Mouse (Mus musculus) limb, embryonic 14.5 days (tissue): ENCODE measurements around the gene Siah3. TPM values are rescaled to one million over a fixed set of nuclear protein-coding genes. Genes with fewer than 3 reads are reported as not detected.

Source experiments
- ATAC-seq: fragments of 200-750 bp; cut with Nextera tagmentation; 2 replicates; pipeline ENCODE4 v1.8.0; 2017; ENCODE audit warnings: low read depth, moderate number of reproducible peaks, moderate TSS enrichment; ENCODE audit not compliant: low FRiP score
- DNase-seq: peaks from one replicate; pipeline ENCODE4 v3.0.0-alpha.2; 2015; ENCODE audit warnings: low spot score
- H3K27ac ChIP-seq: fragments of 300-500 bp; sonication (generic); replicated peaks from 2 replicates; pipeline ENCODE4 v1.5.1; 2014; ENCODE audit warnings: low read depth, mild to moderate bottlenecking, low read length, moderate library complexity, mixed read lengths
- H3K27me3 ChIP-seq: fragments of 300-500 bp; sonication (generic); 2 replicates; pipeline ENCODE4 v1.6.1; 2014; ENCODE audit warnings: low read length, mixed read lengths; ENCODE audit not compliant: control insufficient read depth, insufficient read depth
- H3K36me3 ChIP-seq: fragments of 300-500 bp; sonication (generic); 2 replicates; pipeline ENCODE4 v1.6.1; 2014; ENCODE audit warnings: mild to moderate bottlenecking, low read length, moderate library complexity, mixed read lengths; ENCODE audit not compliant: control insufficient read depth, insufficient read depth
- H3K4me1 ChIP-seq: fragments of 300-500 bp; sonication (generic); 2 replicates; pipeline ENCODE4 v1.6.1; 2014; ENCODE audit warnings: antibody characterized with exemption, low read length, mixed read lengths; ENCODE audit not compliant: control insufficient read depth, insufficient read depth
- H3K4me2 ChIP-seq: fragments of 300-500 bp; sonication (generic); replicated peaks from 2 replicates; pipeline ENCODE4 v1.6.1; 2014; ENCODE audit warnings: low read depth, mild to moderate bottlenecking, low read length, moderate library complexity; ENCODE audit not compliant: severe bottlenecking
- H3K4me3 ChIP-seq: fragments of 300-500 bp; sonication (generic); replicated peaks from 2 replicates; pipeline ENCODE4 v1.5.1; 2014; ENCODE audit warnings: low read length
- H3K9ac ChIP-seq: fragments of 300-500 bp; sonication (generic); 2 replicates; pipeline ENCODE4 v1.6.1; 2014; ENCODE audit warnings: mild to moderate bottlenecking, low read depth, low read length, moderate library complexity; ENCODE audit not compliant: severe bottlenecking
- H3K9me3 ChIP-seq: fragments of 300-500 bp; sonication (generic); 2 replicates; pipeline ENCODE4 v1.6.1; 2016; ENCODE audit warnings: low read length; ENCODE audit not compliant: control insufficient read depth
- POLR2A ChIP-seq: fragments of 200-500 bp; IDR thresholded peaks from 2 replicates; pipeline ENCODE4 v1.8.0; 2012; ENCODE audit warnings: inconsistent platforms, mild to moderate bottlenecking, moderate library complexity, borderline replicate concordance; ENCODE audit not compliant: insufficient read depth, insufficient read length; ENCODE audit errors: extremely low read depth
- WGBS: fragments of 180-500 bp; shearing (Covaris S2); extraction: QIAGEN DNeasy Blood & Tissue Kit; methylation state at CpG from one replicate; pipeline ENCODE4 v1.1.7; 2014; 5-methylcytosine and 5-hydroxymethylcytosine counted together
- polyA plus RNA-seq, 2 experiments: library from polyadenylated mRNA; depleted of rRNA in 1 of 2; stranded (reverse) in 1 of 2; unstranded in 1 of 2; fragments of >200 nt; fragmentation: Nextera tagmentation in 1 of 2; extraction: Ambion mirVana in 1 of 2; gene quantifications; 2 replicates each; pipeline versions ENCODE4 v1.2.1 to v1.2.3; 2012 to 2014

The Siah3 gene
- polyA plus RNA-seq, 2 experiments = 0.54 to 0.94 TPM

DNA sequence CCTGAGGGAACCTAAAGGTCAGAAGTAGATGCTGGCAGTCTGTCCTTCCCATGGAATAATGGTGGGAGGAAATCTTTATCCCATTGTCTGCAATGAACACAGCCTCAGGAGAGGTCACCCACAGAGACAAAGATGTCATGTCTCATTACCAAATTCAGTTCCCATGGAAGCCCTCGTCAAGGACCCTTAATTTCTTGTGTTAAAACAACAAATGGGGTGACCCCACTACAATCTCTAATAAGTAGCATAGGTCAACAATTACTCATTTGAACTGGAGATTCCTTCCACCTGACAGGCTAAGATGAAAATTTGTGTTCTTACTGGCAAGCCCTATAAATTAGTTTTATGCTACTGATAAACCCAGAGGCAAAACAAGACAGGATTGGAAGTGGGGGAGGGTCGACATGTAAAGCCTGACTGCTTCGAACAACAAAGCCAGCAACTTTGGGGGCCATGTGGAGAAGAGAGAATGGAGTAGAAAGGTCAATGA, 45.8 kb downstream of the Siah3 start:
- no peak overlapping the region for H3K27ac ChIP-seq
- no peaks in the 10 kb centered on the region for H3K27me3 ChIP-seq
- H3K9me3 ChIP-seq = no peaks in the 10 kb centered on the region
- no peak for TF ChIP-seq POLR2A
- no peak overlapping the region for H3K4me3 ChIP-seq
- DNase-seq = no peak
- H3K4me2 ChIP-seq = no peak overlapping the region
- H3K36me3 ChIP-seq = no peaks in the 10 kb centered on the region
- no peak overlapping the region for H3K9ac ChIP-seq
- WGBS = 58% methylated on average over 3 of the region's 3 CpGs
- no peaks in the 10 kb centered on the region for H3K4me1 ChIP-seq
- no peak for ATAC-seq

DNA sequence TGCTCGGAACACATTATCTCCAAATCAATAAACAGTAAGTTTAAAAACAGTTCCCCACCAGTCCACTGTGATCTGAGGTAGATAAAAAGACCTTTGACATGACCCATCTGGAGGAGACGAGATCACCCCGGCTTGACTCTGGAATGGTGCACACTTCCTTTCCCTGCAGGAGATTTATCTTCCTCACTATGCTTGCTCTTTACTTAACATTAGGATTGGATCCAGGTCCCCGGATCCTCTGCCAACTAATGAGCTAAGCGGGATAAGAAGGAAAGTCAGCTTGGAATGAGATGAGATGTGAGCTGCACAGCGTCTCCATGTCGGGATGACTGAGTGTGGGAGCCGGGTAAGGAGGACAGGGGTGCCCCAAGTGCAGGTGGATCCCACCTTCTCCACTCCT, 46.7 kb downstream of the Siah3 start:
- H3K9me3 ChIP-seq = no peaks in the 10 kb centered on the region
- no peak overlapping the region for H3K27ac ChIP-seq
- H3K27me3 ChIP-seq = no peaks in the 10 kb centered on the region
- H3K4me2 ChIP-seq = no peak overlapping the region
- no peaks in the 10 kb centered on the region for H3K4me1 ChIP-seq
- no peaks in the 10 kb centered on the region for H3K36me3 ChIP-seq
- 67% methylated on average over 8 of the region's 8 CpGs for WGBS
- DNase-seq = peak; percentile 17
- no peak for ATAC-seq
- TF ChIP-seq POLR2A = no peak
- no peak overlapping the region for H3K9ac ChIP-seq
- no peak overlapping the region for H3K4me3 ChIP-seq

DNA sequence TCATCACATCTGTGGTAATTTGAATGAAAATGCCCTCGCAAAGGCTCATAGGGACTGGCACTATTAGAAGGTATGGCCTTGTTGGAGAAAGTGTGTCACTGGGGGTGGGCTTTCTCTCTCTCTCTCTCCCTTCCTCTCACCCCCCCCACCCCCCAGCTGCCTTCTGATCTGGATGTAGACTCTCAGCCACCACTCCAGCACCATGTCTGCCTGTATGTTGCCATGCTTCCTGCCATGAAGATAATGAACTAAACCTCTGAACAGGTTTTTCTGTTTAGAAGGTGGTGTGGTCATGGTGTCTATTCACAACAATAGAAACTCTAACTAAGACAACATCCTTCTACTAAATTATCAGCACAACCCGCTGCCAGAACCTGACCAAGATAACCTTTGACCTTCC, 48.5 kb downstream of the Siah3 start:
- H3K4me2 ChIP-seq = no peak overlapping the region
- no peak overlapping the region for H3K9ac ChIP-seq
- no peak for TF ChIP-seq POLR2A
- no peaks in the 10 kb centered on the region for H3K36me3 ChIP-seq
- H3K4me1 ChIP-seq = no peaks in the 10 kb centered on the region
- H3K4me3 ChIP-seq = no peak overlapping the region
- no peak for DNase-seq
- WGBS = 66% methylated on average over 2 of the region's 2 CpGs
- H3K27me3 ChIP-seq = no peaks in the 10 kb centered on the region
- no peak for ATAC-seq
- H3K27ac ChIP-seq = no peak overlapping the region
- H3K9me3 ChIP-seq = no peaks in the 10 kb centered on the region

DNA sequence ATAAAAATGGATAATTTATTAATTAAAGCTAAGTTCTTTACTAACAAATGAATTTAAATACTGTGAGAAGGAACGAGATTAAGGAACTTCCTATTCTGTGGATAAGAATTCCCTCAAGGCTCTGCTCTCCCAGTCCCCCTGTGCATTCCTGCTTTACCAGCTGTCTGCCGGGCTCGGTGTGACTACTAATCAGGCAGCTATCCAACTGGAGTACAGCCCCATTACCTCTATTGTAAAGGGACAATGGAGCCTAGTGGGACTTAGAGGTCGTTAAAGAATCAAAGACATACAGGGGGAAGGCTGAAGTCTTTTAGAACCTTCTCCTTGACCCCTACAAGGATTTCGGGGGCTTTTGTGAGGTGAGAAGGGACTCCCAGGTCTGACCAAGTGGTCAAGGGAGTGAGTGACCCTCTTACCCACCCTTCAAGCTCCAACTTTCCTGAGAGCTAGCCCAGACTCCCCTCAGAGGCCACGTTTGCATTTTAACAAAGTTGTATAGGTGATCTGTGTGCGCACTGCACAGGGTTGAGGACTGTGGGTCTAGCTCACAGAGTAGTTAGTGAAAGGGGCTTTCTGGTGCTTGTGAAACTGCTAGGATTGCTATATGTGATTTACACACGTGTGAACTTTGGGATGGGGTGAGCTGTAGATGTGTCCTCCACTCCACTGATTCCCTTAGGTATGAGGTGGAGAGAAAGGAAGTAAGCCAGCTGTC, 49.5 kb downstream of the Siah3 start:
- Histone ChIP-seq H3K9ac (no peak overlapping the region), H3K4me1 (no peaks in the 10 kb centered on the region), H3K27me3 (no peaks in the 10 kb centered on the region), H3K27ac (no peak overlapping the region), H3K36me3 (no peaks in the 10 kb centered on the region), H3K4me2 (no peak overlapping the region), H3K4me3 (no peak overlapping the region), H3K9me3 (no peaks in the 10 kb centered on the region)
- ATAC-seq = no peak
- no peak for TF ChIP-seq POLR2A
- no peak for DNase-seq
- 44% methylated on average over 8 of the region's 8 CpGs for WGBS

DNA sequence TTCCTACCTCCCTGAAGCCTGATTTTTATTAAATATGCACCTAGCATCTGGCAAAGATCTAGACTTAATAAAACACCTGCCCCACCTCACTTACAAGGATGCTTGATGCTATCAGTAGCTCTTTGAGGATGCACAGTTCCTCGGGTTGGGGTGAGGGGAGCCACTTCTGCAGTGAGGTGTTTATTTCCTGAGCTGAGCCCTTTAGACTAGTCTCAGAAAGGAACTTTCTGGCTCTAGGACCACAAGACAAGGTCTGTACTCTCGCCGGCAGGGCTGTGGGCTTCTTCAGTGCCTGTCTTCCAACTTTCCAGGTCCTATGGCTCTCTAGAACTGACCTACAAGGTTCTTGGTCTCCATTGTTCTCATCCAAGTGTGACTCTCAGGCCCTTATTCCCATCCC, 50.5 kb downstream of the Siah3 start:
- no peaks in the 10 kb centered on the region for H3K36me3 ChIP-seq
- H3K9ac ChIP-seq = no peak overlapping the region
- no peak for TF ChIP-seq POLR2A
- no peak overlapping the region for H3K4me3 ChIP-seq
- ATAC-seq (no peak), DNase-seq (no peak)
- no peak overlapping the region for H3K27ac ChIP-seq
- 61% methylated on average over 3 of the region's 3 CpGs for whole genome bisulfite sequencing
- H3K9me3 ChIP-seq = no peaks in the 10 kb centered on the region
- H3K4me2 ChIP-seq = no peak overlapping the region
- no peaks in the 10 kb centered on the region for H3K27me3 ChIP-seq
- H3K4me1 ChIP-seq = no peaks in the 10 kb centered on the region
